Mouse (Mus musculus) intestine, embryonic 14.5 days (tissue): ENCODE data around the gene Socs2. TPM values are rescaled to one million over a fixed set of nuclear protein-coding genes. Genes with fewer than 3 reads are reported as not detected.
A peak's percentile ranks its signal among the peaks of the same experiment; 100 is the strongest.

Experiments
- ATAC-seq: fragments of 200-750 bp; cut with Nextera tagmentation; replicated peaks from 2 replicates; pipeline ENCODE4 v1.8.0; 2017; ENCODE audit warnings: low read depth, moderate number of reproducible peaks, moderate TSS enrichment, moderate library complexity; ENCODE audit not compliant: low FRiP score, low TSS enrichment
- DNase-seq: peaks from one replicate; pipeline ENCODE4 v3.0.0-alpha.2; 2018; ENCODE audit warnings: low spot score
- H3K27ac ChIP-seq: fragments of 300-500 bp; sonication (generic); 2 replicates; pipeline ENCODE4 v1.5.1; 2014; ENCODE audit warnings: low read depth, mild to moderate bottlenecking, control low read depth
- H3K27me3 ChIP-seq: fragments of 300-500 bp; sonication (generic); replicated peaks from 2 replicates; pipeline ENCODE4 v1.6.1; 2014; ENCODE audit warnings: low read length, control low read depth; ENCODE audit not compliant: control insufficient read depth, insufficient read depth
- H3K36me3 ChIP-seq: fragments of 300-500 bp; sonication (generic); 2 replicates; pipeline ENCODE4 v1.6.1; 2014; ENCODE audit warnings: low read length, control low read depth; ENCODE audit not compliant: control insufficient read depth, insufficient read depth
- H3K4me1 ChIP-seq: fragments of 300-500 bp; sonication (generic); replicated peaks from 2 replicates; pipeline ENCODE4 v1.6.1; 2014; ENCODE audit warnings: low read length, control low read depth, mixed read lengths; ENCODE audit not compliant: control insufficient read depth, insufficient read depth
- H3K4me2 ChIP-seq: fragments of 300-500 bp; sonication (generic); 2 replicates; pipeline ENCODE4 v1.6.1; 2014; ENCODE audit warnings: low read length
- H3K4me3 ChIP-seq: fragments of 300-500 bp; sonication (generic); 2 replicates; pipeline ENCODE4 v1.5.1; 2014; ENCODE audit warnings: low read depth, low read length, control low read depth, mixed read lengths
- H3K9ac ChIP-seq: fragments of 300-500 bp; sonication (generic); 2 replicates; pipeline ENCODE4 v1.6.1; 2014; ENCODE audit warnings: mild to moderate bottlenecking, low read length
- H3K9me3 ChIP-seq: fragments of 300-500 bp; sonication (generic); 2 replicates; pipeline ENCODE4 v1.6.1; 2016; ENCODE audit warnings: low read length, control low read depth; ENCODE audit not compliant: control insufficient read depth
- WGBS: fragments of 180-500 bp; shearing (Covaris S2); extraction: QIAGEN DNeasy Blood & Tissue Kit; methylation state at CpG from one replicate; pipeline ENCODE4 v1.1.7; 2014; 5-methylcytosine and 5-hydroxymethylcytosine counted together
- polyA plus RNA-seq: library from polyadenylated mRNA; unstranded; fragments of >200 nt; fragmentation: Nextera tagmentation; extraction: Ambion mirVana; gene quantifications from 2 replicates; pipeline ENCODE4 v1.2.1, GENCODE M21; 2014

Socs2 gene
- polyA plus RNA-seq, 1 experiment from 2014 or later: 52.7 TPM

DNA sequence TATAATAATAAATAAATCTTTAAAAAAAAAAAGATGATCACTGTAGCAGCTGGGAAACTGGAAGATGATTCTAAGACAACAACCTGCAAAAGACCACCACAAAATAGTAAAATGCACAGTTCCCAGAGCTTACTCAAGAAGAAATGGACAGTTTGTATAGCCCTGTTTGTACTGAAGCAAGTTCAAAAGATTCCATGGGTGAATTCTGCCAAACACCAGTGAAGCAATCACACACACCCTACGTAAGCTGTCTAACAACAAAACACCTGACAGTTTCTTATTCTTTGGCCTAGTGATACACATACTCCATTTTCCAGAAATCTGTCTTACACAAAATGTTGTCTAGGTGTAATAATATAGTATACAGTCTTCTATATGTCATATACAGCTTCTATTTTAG, 12.1 kb upstream of the Socs2 start:
- no peak overlapping the region for H3K9ac ChIP-seq
- no peak overlapping the region for H3K4me3 ChIP-seq
- ATAC-seq (no peak), DNase-seq (no peak)
- H3K36me3 ChIP-seq: no peaks in the 10 kb centered on the region
- no peak overlapping the region for H3K27ac ChIP-seq
- H3K4me2 ChIP-seq: no peak overlapping the region
- WGBS: 91% methylated on average over 1 of the region's 1 CpGs
- no peaks in the 10 kb centered on the region for H3K27me3 ChIP-seq
- no peaks in the 10 kb centered on the region for H3K4me1 ChIP-seq
- H3K9me3 ChIP-seq: no peaks in the 10 kb centered on the region

DNA sequence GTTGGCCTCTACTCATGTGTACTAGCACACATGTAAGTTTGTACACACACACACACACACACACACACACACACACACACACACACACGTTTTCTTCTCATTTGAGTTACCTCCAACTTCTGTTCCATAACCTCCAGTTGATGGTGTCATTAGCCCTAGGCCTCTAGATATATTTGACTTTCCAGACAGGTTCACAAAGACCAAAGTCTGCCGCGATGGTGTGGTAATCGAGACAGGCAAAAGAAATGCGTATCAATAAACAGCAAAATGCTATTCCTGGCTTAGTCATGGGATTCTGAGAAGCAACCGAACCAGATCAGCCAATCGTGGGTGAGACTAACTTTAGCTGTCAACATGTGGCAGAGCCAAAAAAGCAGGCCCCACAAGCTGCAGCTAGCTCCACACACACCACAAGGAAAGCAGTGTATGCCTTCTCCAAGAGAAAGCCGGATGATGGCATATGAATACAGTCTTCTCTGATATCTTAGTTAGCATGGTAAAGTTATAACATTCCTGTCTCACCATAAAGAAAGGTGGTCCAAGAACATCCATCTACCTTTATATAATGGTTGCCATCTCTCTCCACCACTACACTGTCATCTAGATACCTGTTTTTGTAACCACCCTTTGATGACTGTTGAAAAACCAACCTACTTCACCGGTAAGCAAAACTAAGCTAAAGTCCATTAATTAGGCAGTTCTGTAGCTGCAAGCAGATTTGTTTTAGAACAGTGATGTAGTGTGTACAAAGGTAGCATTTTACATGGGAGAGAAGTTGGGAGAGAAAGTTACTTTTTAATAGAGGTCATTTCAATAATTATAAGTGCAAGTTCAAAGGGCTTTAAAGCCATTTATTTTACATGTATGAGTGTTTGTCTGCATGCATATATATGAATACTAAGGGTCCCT, 9.5 kb upstream of the Socs2 start:
- H3K36me3 ChIP-seq: no peaks in the 10 kb centered on the region
- ATAC-seq: no peak
- H3K27ac ChIP-seq: no peak overlapping the region
- no peaks in the 10 kb centered on the region for H3K27me3 ChIP-seq
- H3K4me2 ChIP-seq: no peak overlapping the region
- H3K9ac ChIP-seq: no peak overlapping the region
- WGBS: 88% methylated on average over 9 of the region's 9 CpGs
- no peak for DNase-seq
- no peaks in the 10 kb centered on the region for H3K9me3 ChIP-seq
- no peak overlapping the region for H3K4me3 ChIP-seq
- no peaks in the 10 kb centered on the region for H3K4me1 ChIP-seq

DNA sequence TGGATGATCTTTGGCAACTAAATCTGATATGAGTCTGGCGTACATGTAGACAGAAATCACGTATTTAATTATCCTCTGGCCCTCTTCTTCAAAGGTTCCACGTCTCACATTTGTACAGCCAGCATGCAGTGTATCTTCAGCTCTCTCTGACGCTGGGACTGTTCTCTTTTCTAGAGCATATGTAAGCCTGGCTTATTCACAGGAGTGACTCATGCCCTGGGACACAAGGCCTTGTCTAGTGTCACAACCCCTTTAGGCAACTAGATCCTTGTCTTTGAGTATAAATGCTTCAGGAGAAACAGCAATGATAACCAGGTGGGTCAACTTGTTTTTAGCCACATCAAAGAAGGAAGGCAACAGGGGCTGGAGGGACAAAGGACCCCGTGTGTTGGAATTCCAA, 5.7 kb upstream of the Socs2 start:
- H3K4me3 ChIP-seq: no peak overlapping the region
- no peak overlapping the region for H3K9ac ChIP-seq
- ATAC-seq: no peak
- no peaks in the 10 kb centered on the region for H3K36me3 ChIP-seq
- H3K4me1 ChIP-seq: peaks cover 2% of the 10 kb centered on the region; the same call in 1 of the 2 replicates
- 0 out of 2 replicates have a peak, but pooled peaks cover 3% of the 10 kb centered on the region for H3K27me3 ChIP-seq
- no peak for DNase-seq
- H3K4me2 ChIP-seq: no peak overlapping the region
- H3K9me3 ChIP-seq: no peaks in the 10 kb centered on the region
- 93% methylated on average over 5 of the region's 5 CpGs for WGBS
- H3K27ac ChIP-seq: no peak overlapping the region

DNA sequence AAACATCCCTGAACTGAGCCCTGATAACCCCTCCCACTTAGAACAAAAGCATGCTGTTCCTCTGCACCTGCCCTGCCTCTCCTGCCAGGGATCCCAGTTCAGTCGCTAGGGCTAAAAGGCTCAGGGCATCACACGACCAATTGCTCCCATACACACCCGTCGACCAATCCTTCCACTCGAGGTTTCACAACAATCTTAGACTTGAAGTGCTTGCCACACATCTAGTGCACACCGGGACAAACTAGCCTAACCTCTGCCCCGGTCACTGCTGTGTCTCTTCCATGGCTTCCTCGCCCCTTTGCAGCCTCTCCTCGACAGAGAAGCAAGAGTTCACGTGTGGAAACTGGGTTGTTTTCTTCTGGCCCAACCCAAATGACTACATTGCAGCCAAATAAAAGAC, 3.3 kb upstream of the Socs2 start:
- no peaks in the 10 kb centered on the region for H3K9me3 ChIP-seq
- H3K4me1 ChIP-seq: peaks cover 6% of the 10 kb centered on the region; the same call in 1 of the 2 replicates
- no peak overlapping the region for H3K4me2 ChIP-seq
- no peak overlapping the region for H3K9ac ChIP-seq
- ATAC-seq (no peak), DNase-seq (no peak)
- no peaks in the 10 kb centered on the region for H3K36me3 ChIP-seq
- 0 out of 2 replicates have a peak, but pooled peaks cover 3% of the 10 kb centered on the region for H3K27me3 ChIP-seq
- no peak overlapping the region for H3K4me3 ChIP-seq
- WGBS: 77% methylated on average over 10 of the region's 10 CpGs
- H3K27ac ChIP-seq: no peak overlapping the region

DNA sequence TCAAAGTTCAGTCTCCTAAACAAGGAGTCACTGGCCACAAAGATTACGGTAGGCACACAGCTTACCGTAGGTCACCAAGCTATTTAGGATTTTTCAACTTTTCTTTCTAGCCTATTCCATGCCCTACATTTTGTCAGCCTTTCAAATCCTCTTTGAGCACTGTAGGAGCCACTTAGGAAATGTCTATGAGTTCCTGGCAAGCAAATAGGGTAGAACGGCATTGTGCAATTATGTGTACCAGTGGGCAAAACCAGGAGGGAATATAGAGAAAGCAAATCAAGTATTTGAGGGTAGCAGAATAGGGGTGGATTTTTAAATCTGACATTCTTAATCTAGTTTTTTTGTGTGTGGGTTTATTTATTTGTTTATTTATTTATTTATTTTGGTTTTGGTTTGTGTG, 2.7 kb upstream of the Socs2 start:
- Histone ChIP-seq H3K36me3 (no peaks in the 10 kb centered on the region), H3K27ac (no peak overlapping the region), H3K4me1 (peaks cover 6% of the 10 kb centered on the region; the same call in 1 of the 2 replicates), H3K4me2 (no peak overlapping the region), H3K9ac (no peak overlapping the region), H3K4me3 (no peak overlapping the region), H3K9me3 (no peaks in the 10 kb centered on the region), H3K27me3 (0 out of 2 replicates have a peak, but pooled peaks cover 3% of the 10 kb centered on the region)
- DNase-seq (no peak), ATAC-seq (no peak)
- WGBS: 91% methylated on average over 3 of the region's 3 CpGs

DNA sequence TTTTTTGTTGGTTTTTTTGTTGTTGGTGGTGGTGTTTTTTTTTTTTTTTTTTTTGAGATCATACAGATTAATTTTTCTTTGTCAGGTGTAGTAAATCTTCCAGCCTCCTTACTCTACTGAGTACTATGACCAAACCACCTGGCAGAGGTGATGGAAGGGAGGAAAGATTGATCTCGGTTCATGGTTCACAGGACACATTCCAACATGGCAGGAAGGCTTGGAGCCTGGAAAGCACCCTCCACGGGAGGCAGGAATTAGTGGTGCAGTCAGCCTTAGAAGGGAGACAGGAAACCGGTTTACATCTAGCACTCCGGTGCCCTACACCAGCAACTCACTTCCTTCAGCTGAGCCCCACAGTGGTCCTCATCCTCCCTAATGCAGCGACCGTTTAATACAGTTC, 1.7 kb upstream of the Socs2 start:
- Histone ChIP-seq H3K36me3 (no peaks in the 10 kb centered on the region), H3K4me2 (no peak overlapping the region), H3K9me3 (no peaks in the 10 kb centered on the region), H3K9ac (no peak overlapping the region), H3K4me1 (peaks cover 6% of the 10 kb centered on the region), H3K27me3 (0 out of 2 replicates have a peak, but pooled peaks cover 4% of the 10 kb centered on the region), H3K4me3 (no peak overlapping the region), H3K27ac (no peak overlapping the region)
- DNase-seq: no peak
- ATAC-seq: no peak
- WGBS: 67% methylated on average over 6 of the region's 6 CpGs

DNA sequence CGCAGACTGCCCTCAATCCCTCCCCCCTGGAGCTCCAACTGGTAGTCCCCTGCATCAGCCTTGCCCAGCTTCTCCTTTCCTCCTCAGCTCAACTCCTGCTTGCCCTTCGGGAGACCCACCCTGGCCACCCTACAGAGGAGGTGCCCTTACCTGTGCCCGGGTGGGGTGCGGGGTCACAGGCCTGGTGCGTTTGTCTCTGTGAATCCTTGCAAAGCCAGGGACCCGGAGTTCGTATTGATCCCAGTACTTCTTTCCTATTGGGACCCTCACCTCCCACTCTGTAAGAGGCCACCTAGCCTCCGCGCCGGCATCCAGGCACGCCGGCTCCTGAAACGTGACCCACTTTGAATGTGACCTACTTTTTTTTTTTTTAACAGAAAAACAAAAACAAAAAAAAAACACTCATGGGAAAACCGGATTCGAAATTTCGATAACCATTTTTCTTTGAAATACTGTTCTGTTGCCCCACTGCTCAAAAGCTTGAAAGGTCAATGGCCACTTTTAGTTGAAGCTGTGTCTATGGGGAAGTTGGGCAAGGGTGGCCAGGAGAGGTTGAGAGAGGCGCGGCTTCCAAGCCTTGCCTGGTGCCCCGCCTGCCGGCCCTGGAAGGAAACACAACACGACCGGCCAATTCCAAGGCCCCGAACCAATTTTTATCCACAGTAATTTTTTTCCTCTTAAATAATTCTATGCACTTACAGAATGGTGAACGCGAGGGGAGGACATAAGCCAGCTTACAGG, 686 bp upstream of the Socs2 start:
- Histone ChIP-seq H3K27me3 (0 out of 2 replicates have a peak, but pooled peaks cover 6% of the 10 kb centered on the region), H3K9me3 (no peaks in the 10 kb centered on the region), H3K4me2 (peak overlapping the region; percentile 94), H3K36me3 (no peaks in the 10 kb centered on the region), H3K4me1 (peaks cover 6% of the 10 kb centered on the region), H3K27ac (0 out of 2 replicates have a peak overlapping the region, but pooled peaks have one; percentile 84), H3K9ac (no peak overlapping the region), H3K4me3 (peak overlapping the region; percentile 66)
- DNase-seq (peak; percentile 87), ATAC-seq (peak; percentile 4; the same call in 1 of the 2 replicates)
- WGBS: under 1% methylated on average over 25 of the region's 25 CpGs

DNA sequence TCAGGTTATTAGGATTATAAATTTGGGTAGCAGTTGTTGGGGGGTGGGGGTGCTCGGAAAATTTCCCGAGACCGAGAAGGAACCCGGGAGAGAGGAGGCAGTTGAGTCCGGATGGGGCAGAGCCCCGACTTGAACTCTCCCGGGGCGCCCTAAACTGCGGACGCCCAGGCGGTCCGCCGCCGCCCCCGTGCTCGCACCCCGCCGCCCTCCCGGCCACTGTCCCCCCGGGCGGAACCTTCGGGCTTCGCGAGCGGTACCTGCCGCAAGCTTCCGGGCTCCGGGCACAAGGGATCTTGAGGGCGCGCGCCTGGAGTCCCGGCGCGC, 657 bp downstream of the Socs2 start:
- ATAC-seq: no peak; the same call in 1 of the 2 replicates

More for the DNA sequence above, 657 bp downstream of the Socs2 start:
- peak overlapping the region; percentile 69 for H3K9ac ChIP-seq
- peaks cover 6% of the 10 kb centered on the region for H3K4me1 ChIP-seq
- peak overlapping the region; percentile 84 for H3K27ac ChIP-seq
- H3K4me3 ChIP-seq: peak overlapping the region; percentile 66
- H3K36me3 ChIP-seq: no peaks in the 10 kb centered on the region
- H3K27me3 ChIP-seq: 0 out of 2 replicates have a peak, but pooled peaks cover 6% of the 10 kb centered on the region
- H3K9me3 ChIP-seq: no peaks in the 10 kb centered on the region
- DNase-seq: no peak
- H3K4me2 ChIP-seq: peak overlapping the region; percentile 94
- under 1% methylated on average over 30 of the region's 34 CpGs for WGBS
